ENCODE assay signal across 22 mouse cellular contexts in the genomic region with DNA sequence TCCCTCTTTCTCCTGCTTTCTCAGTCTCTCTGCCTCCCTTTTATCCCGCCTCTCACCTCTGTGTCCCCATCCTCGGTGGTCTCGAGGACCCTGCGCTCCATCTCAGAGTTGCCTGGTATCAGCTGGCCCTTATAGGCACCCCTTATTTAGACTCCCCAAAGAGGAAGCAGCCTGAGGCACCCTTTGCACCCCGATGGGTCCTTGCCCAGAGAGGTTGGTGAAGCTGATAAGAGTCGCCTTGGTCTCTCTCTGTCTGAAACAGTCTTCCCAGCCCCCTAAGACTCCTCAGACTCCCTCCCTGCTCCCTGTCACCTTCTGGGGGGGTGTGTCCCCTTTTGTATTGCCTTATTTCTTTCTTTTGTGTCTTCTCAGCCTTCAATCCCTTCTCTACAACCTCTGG. TPM values are rescaled to one million over a fixed set of nuclear protein-coding genes. Genes with fewer than 3 reads are reported as not detected.
A peak's percentile ranks its signal among the peaks of the same experiment; 100 is the strongest.
DNase-seq lines count a peak whose midpoint lies in the region; ATAC-seq and TF ChIP-seq lines count a peak whose summit lies in the region.
"Had no signal": no experiment of that assay in that cellular context is flagged by ENCODE, and none has a peak within 500 bp of the region (broad histone marks: within the 10 kb centered on the region; RNA-seq: fewer than 3 reads in every experiment).

TSS of gene Sbk3 (minus strand) at position 101 of the 400 bp plus-strand sequence.

- no peaks in the 10 kb centered on the region for H3K36me3 ChIP-seq in heart, adult 2 months (ENCODE audit: control insufficient read depth, insufficient read depth, low read length)
- no peaks in the 10 kb centered on the region for H3K36me3 ChIP-seq in midbrain, embryonic 10.5 days
- H3K36me3 ChIP-seq in midbrain, embryonic 16.5 days (ENCODE audit: control insufficient read depth, insufficient read depth, low read length), result no peaks in the 10 kb centered on the region
- H3K36me3 ChIP-seq in heart, embryonic 15.5 days, result no peaks in the 10 kb centered on the region
- H3K36me3 ChIP-seq: limb, embryonic 12.5 days; liver, embryonic 13.5 days; neural tube, embryonic 13.5 days had no signal

- H3K79me2 ChIP-seq in heart, adult 2 months (replicated peaks; ENCODE audit: control insufficient read depth, insufficient read depth, low read length), result no peaks in the 10 kb centered on the region

- intact Hi-C loops in heart, adult 2 months (cut with DNase I), result no loop called here

- no peaks in the 10 kb centered on the region for H3K27me3 ChIP-seq in heart, adult 2 months (ENCODE audit: control insufficient read depth, insufficient read depth, low read length)
- H3K27me3 ChIP-seq in midbrain, embryonic 10.5 days (ENCODE audit: low read depth, poor library complexity, severe bottlenecking), result no peaks in the 10 kb centered on the region
- H3K27me3 ChIP-seq in midbrain, embryonic 16.5 days (ENCODE audit: control insufficient read depth, insufficient read depth, low read depth, low read length), result no peaks in the 10 kb centered on the region
- H3K27me3 ChIP-seq in heart, embryonic 15.5 days, result peaks cover 7% of the 10 kb centered on the region; the same call in 1 of the 2 replicates
- H3K27me3 ChIP-seq: neural tube, embryonic 13.5 days had no signal

- no peak within 1 kb of the TSS for H3K4me3 ChIP-seq in heart, adult 2 months
- H3K4me3 ChIP-seq in midbrain, embryonic 10.5 days, result no peak within 1 kb of the TSS
- no peak within 1 kb of the TSS for H3K4me3 ChIP-seq in midbrain, embryonic 16.5 days (ENCODE audit: low read depth, low read length)
- H3K4me3 ChIP-seq in heart, embryonic 15.5 days, result no peak within 1 kb of the TSS
- H3K4me3 ChIP-seq: limb, embryonic 12.5 days; liver, embryonic 13.5 days; neural tube, embryonic 13.5 days had no signal

- no peak for TF ChIP-seq POLR2A in heart, adult 2 months (IDR thresholded peaks at IDR 0.05; ENCODE audit: insufficient read depth, low read depth, low read length)

- DNase-seq in heart, adult 2 months, result no peak
- DNase-seq in heart, adult 9 months (ENCODE audit: low spot score in 2 of 2), result no peak
- no peak for DNase-seq in midbrain, embryonic 10.5 days (ENCODE audit: low spot score)
- no peak for DNase-seq in heart, postnatal 4 days
- no peak for DNase-seq in gastrocnemius, postnatal 10 days
- no peak for DNase-seq in frontal cortex, adult 2 months (ENCODE audit: extremely low spot score in 1 of 2, low spot score in 1 of 2)
- DNase-seq: adrenal gland, adult 2 months; B cell, adult 2 months; cerebellum, adult 9-10 months; kidney, adult 11 months; liver, embryonic 13.5 days; thymus, postnatal 14 days had no signal

- H3K9me3 ChIP-seq in midbrain, embryonic 10.5 days (replicated peaks), result no peaks in the 10 kb centered on the region
- H3K9me3 ChIP-seq in midbrain, embryonic 16.5 days (replicated peaks; ENCODE audit: control insufficient read depth, low read length, poor library complexity, severe bottlenecking), result no peaks in the 10 kb centered on the region
- H3K9me3 ChIP-seq in heart, embryonic 15.5 days (replicated peaks), result no peaks in the 10 kb centered on the region
- H3K9me3 ChIP-seq: limb, embryonic 12.5 days; liver, embryonic 13.5 days; neural tube, embryonic 13.5 days had no signal

- peaks cover 6% of the 10 kb centered on the region for H3K4me1 ChIP-seq in heart, adult 2 months (ENCODE audit: control insufficient read depth, insufficient read depth, low read length)
- H3K4me1 ChIP-seq in midbrain, embryonic 10.5 days, result peaks cover 11% of the 10 kb centered on the region
- no peaks in the 10 kb centered on the region for H3K4me1 ChIP-seq in midbrain, embryonic 16.5 days (ENCODE audit: control insufficient read depth, insufficient read depth, low read length)
- peaks cover 14% of the 10 kb centered on the region for H3K4me1 ChIP-seq in heart, embryonic 15.5 days (replicated peaks)
- H3K4me1 ChIP-seq: limb, embryonic 12.5 days; liver, embryonic 13.5 days; neural tube, embryonic 13.5 days had no signal

- H3K27ac ChIP-seq in heart, adult 2 months, result peak within 1 kb of the TSS; percentile 84
- 0 out of 2 replicates have a peak within 1 kb of the TSS, but pooled peaks have one; percentile 6 for H3K27ac ChIP-seq in midbrain, embryonic 10.5 days (replicated peaks)
- no peak within 1 kb of the TSS for H3K27ac ChIP-seq in midbrain, embryonic 16.5 days (ENCODE audit: low read length)
- peak within 1 kb of the TSS; percentile 59 for H3K27ac ChIP-seq in heart, embryonic 15.5 days
- H3K27ac ChIP-seq: limb, embryonic 12.5 days; liver, embryonic 13.5 days; neural tube, embryonic 13.5 days had no signal

- H3K9ac ChIP-seq in heart, adult 2 months (ENCODE audit: low read depth, low read length), result peak within 1 kb of the TSS; percentile 12; the same call in 1 of the 2 replicates
- H3K9ac ChIP-seq in midbrain, embryonic 16.5 days (ENCODE audit: low read depth, low read length), result no peak within 1 kb of the TSS
- no peak within 1 kb of the TSS for H3K9ac ChIP-seq in heart, embryonic 15.5 days
- H3K9ac ChIP-seq: limb, embryonic 12.5 days; liver, embryonic 13.5 days; neural tube, embryonic 13.5 days had no signal

- TF ChIP-seq EP300 in heart, adult 2 months (IDR thresholded peaks at IDR 0.05; ENCODE audit: insufficient read depth, low read depth, low read length), result no peak

- ATAC-seq in midbrain, embryonic 16.5 days, result no peak
- ATAC-seq in heart, embryonic 15.5 days (replicated peaks; ENCODE audit: insufficient number of reproducible peaks, insufficient read depth, low FRiP score, low read depth), result no peak
- ATAC-seq: forebrain, embryonic 16.5 days had no signal

- TF ChIP-seq CTCF in heart, adult 2 months (IDR thresholded peaks at IDR 0.05), result no peak

- WGBS in heart, adult 2 months, result 57% methylated on average over 6 of the region's 6 CpGs
- 41% methylated on average over 6 of the region's 6 CpGs for WGBS in midbrain, embryonic 10.5 days
- 32% methylated on average over 6 of the region's 6 CpGs for WGBS in midbrain, embryonic 16.5 days
- WGBS in heart, embryonic 15.5 days, result 43% methylated on average over 6 of the region's 6 CpGs

- H3K4me2 ChIP-seq in midbrain, embryonic 16.5 days (ENCODE audit: low read length), result no peak within 1 kb of the TSS
- 0 out of 2 replicates have a peak within 1 kb of the TSS, but pooled peaks have one; percentile 4 for H3K4me2 ChIP-seq in heart, embryonic 15.5 days
- H3K4me2 ChIP-seq: limb, embryonic 12.5 days; liver, embryonic 13.5 days; midbrain, embryonic 11.5 days; neural tube, embryonic 13.5 days had no signal

RNA-seq across cellular contexts. Expression of gene Sbk3, which starts in this region (rescaled TPM):
- total RNA-seq in heart, adult 2 months (2021), result 10 to 100 TPM; 39.4 to 46.1 TPM
- 66.1 and 72.5 TPM in 2 replicates for polyA plus RNA-seq in heart, adult 2 months (2012; rRNA removed)
- not detected in 2 replicates for polyA plus RNA-seq in midbrain, embryonic 10.5 days (2016; fragmentation: Nextera tagmentation; extraction: Ambion mirVana)
- polyA plus RNA-seq in midbrain, embryonic 16.5 days (2015; fragmentation: Nextera tagmentation; extraction: Ambion mirVana), result 0.60 and 0.93 TPM in 2 replicates
- 0.33 and 0.55 TPM in 2 replicates for polyA plus RNA-seq in heart, embryonic 15.5 days (2015; fragmentation: Nextera tagmentation; extraction: Ambion mirVana)
- 10 to 100 TPM; 21.0 to 24.3 TPM for total RNA-seq in heart, postnatal 4 days (2021)
- under 1 TPM in 1 of 2 experiments, not detected in 1; 0.28 TPM for total RNA-seq in gastrocnemius, postnatal 10 days (2021)
- polyA plus RNA-seq in frontal cortex, adult 2 months (2012; rRNA removed), result 2.2 and 2.5 TPM in 2 replicates
- total RNA-seq: hematopoietic stem cell, adult 5-6 weeks had no signal
- polyA plus RNA-seq: kidney, embryonic 16.5 days; large intestine, adult 2 months; limb, embryonic 12.5 days; liver, embryonic 13.5 days; midbrain, embryonic 11.5 days; small intestine, adult 2 months had no signal

Comparison
In these comparisons a context has a peak if more than half of its experiments do, and no peak if none do; other contexts are left out.
1. RNA of gene Sbk3 (total RNA-seq): 39.4 to 46.1 TPM in heart, adult 2 months and 21.0 to 24.3 TPM in heart, postnatal 4 days; 0.28 TPM in gastrocnemius, postnatal 10 days; every median in the first group is over 10 times any median in the second.
2. RNA of gene Sbk3 (polyA plus RNA-seq): 66.1 to 72.5 TPM in heart, adult 2 months; 2.2 to 2.5 TPM in frontal cortex, adult 2 months, 0.60 to 0.93 TPM in midbrain, embryonic 16.5 days, 0.33 to 0.55 TPM in heart, embryonic 15.5 days and not detected in midbrain, embryonic 10.5 days; every median in the first group is over 10 times any median in the second.